Mouse (Mus musculus): ENCODE measurements at regions not wholly inside any gene's neighbourhood (a gene's known extent, or its start where the extent isn't known, plus 50 kb on each side); places are given as distances from the start of the nearest gene placed in this dataset.

DNA sequence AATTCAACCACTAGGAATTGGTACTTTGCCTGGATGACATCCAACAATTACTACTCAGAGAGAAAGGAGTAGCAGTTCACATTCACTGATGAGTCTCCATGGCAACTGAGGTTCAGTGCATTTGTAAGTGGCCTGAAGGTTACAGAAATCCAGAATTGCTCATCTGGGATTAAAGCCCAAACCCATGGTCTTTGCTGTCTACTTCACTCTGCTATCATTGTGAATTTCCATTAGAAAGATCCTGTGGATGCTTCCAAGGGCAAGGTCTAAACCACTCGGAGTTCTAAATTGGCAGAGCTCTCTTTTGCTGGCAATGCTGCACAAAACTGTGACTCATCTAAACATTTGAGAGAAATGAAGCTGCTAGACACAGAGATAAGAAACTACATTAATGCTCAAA lies 319.9 kb upstream of the Tbl1x start:
- DNase-seq = no peak
- intact Hi-C loops (cut with DNase I; ENCODE audit: low total_unique reads) = no loop called here

DNA sequence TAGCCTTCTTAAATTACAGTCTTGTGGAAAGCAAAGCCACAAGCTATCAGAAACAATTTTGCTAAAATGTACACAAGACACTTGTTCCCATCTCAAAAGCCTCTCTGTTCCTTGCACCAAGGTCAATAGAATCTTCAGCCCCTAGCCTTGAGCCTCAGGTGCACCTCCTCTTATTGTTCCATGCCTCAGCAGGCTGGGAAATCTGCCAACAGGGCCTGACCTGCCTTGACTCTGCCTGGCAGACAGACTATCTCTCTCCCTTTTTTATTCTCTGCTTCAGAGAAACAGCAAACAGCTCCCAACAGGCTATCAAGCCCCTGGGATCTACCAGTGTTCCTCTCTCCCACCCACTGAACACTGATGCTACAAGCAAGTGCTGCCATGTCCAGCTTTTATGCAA lies 302.1 kb upstream of the Tbl1x start:
- intact Hi-C loops (cut with DNase I; ENCODE audit: low total_unique reads) = no loop called here
- DNase-seq = peak; percentile 5

DNA sequence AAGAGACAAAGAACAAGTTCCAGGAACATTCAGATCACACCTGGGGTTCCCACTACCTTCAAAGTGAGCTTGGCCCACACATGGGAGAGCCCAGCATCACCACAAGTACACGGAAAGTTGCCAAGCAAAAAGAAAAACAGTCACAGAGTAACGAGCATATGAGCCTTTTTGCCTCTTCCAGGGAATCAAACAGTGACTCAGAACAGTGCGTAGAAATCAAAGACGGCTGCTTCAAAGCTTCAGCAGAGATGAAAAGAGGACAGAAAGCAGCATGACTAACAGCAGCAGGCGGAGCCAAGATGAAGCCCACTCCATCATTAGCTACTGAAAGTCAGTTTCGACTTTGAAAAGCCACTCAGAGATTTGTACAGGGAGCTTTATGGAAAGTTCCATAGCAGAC lies 291.5 kb upstream of the Tbl1x start:
- intact Hi-C loops (cut with DNase I; ENCODE audit: low total_unique reads) = no loop called here
- DNase-seq = no peak
